Mouse (Mus musculus): Measurements from ENCODE around the gene Slc9a3r2. TPM values are rescaled to one million over a fixed set of nuclear protein-coding genes. Genes with fewer than 3 reads are reported as not detected.
"Not testable (repeated sequence)": the region's sequence is repeated elsewhere in the genome, so short reads cannot be mapped to it uniquely, and the experiment has no call there.

The Slc9a3r2 gene
- total RNA-seq, 1 experiment from 2014 or later, result 0.58 TPM

DNA sequence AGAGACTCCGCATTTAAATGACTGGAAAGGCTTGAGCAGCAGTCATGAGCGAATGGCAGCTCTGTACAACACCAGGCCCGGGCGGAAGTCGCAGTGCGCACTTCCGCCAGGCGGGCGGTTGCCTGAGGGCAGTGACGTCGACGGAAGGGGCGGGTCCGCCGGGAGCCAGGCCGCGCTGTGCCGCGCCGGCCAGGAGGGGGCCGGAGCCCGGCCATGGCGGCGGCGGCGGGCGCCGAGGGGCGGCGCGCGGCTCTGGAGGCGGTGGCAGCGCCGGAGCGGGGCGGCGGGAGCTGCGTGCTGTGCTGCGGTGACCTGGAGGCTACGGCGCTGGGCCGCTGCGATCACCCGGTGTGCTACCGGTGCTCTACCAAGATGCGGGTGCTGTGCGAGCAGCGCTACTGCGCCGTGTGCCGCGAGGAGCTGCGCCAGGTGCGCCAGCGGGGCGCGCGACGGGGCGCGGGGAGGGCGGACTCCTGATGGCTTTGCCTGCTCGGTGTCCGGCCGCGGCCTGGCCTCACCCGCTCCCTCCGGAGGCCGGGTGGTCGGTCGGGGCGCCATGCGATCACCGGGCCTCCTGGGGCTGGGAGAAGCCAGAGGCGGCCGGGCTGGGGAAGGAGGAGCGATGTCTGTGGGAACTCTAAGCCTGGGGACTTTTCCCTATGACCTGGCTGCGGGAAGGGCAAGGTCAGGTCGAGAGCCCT is 19.6 kb upstream of the Slc9a3r2 start, which contains the start of gene Zfp598:
Gene Zfp598, plus strand, starts transcription at position 143 of the 701 bp plus-strand sequence.
- ATAC-seq (ENCODE audit: extremely low read depth, insufficient number of reproducible peaks, low FRiP score, poor library complexity, severe bottlenecking), result peak; percentile 91

- ATAC-seq (ENCODE audit: extremely low read depth, insufficient number of reproducible peaks, low FRiP score, poor library complexity, severe bottlenecking), result not testable (repeated sequence)
Measured at GRCm38 (mm10) chr17:24669214-24669544, 19.1 kb upstream of the Slc9a3r2 start.

GRCm38 (mm10) chr17:24667416-24667815 is 17.3 kb upstream of the Slc9a3r2 start:
- peak; percentile 71 for ATAC-seq (ENCODE audit: extremely low read depth, insufficient number of reproducible peaks, low FRiP score, poor library complexity, severe bottlenecking)

GRCm38 (mm10) chr17:24667011-24667410 is 16.9 kb upstream of the Slc9a3r2 start:
- ATAC-seq (ENCODE audit: extremely low read depth, insufficient number of reproducible peaks, low FRiP score, poor library complexity, severe bottlenecking), result not testable (repeated sequence)

GRCm38 (mm10) chr17:24658017-24658758 is 8.1 kb upstream of the Slc9a3r2 start, which contains the start of gene Npw:
Npw (minus strand) TSS chr17:24658457.
- no peak for ATAC-seq (ENCODE audit: extremely low read depth, insufficient number of reproducible peaks, low FRiP score, poor library complexity, severe bottlenecking)

- ATAC-seq (ENCODE audit: extremely low read depth, insufficient number of reproducible peaks, low FRiP score, poor library complexity, severe bottlenecking), result no peak
Measured at GRCm38 (mm10) chr17:24654969-24655368, 4.8 kb upstream of the Slc9a3r2 start.

DNA sequence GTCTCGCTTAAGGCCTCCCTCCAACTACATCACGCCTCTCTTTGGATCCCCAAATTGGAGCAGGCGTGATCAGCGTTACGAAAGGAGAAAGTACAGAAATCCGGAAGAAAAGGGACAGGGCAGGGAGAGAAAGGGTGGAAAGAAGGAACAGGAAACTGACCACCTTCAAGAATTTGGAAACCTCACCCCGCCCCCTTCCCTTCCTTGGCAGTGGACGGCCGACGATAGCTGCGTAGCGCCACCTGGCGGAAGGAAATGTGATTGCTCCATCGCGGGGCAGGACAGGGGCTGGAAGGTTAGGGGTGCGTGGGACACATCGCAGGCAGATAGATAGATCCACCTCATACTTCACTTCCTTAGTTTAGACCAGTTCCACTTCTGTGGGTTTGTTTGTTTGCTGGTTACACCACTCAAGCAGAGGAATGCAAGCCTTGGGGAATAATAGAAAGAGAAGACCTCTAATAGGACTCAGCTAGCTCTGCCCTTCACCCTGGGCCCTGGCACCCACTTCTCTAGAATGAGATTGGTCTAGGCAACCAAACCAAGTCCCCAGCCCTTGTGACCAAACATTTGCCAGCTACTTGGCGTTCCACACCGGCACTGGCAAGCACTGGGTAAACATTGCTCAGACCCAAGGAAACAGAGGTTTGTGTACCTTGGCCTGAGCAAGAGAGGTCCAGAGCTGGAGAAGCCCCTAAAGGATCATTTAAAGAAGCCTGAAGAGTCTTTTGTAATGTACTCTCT is 4.0 kb upstream of the Slc9a3r2 start:
- peak; percentile 77 for ATAC-seq (ENCODE audit: extremely low read depth, insufficient number of reproducible peaks, low FRiP score, poor library complexity, severe bottlenecking)

DNA sequence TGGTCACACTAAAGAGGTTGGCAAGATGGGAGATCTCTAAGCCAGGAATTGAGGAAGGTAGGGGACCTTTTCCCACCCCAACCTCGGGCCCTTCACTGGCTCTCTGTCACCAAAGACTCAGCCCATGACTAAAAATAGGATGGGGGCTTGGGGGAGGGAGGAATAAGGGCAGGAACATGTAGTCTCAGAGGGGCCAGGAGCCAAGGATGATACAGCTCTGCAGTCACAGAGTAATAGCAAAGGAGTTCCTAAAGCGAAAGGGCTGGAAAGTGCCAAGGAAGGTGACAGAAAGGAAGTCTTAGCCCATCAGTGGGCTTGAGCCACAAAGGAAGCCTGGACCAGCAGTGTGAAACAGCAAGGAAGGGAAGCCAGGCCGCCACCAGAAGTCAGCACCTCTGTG is 1.7 kb upstream of the Slc9a3r2 start:
- ATAC-seq (ENCODE audit: extremely low read depth, insufficient number of reproducible peaks, low FRiP score, poor library complexity, severe bottlenecking), result no peak

DNA sequence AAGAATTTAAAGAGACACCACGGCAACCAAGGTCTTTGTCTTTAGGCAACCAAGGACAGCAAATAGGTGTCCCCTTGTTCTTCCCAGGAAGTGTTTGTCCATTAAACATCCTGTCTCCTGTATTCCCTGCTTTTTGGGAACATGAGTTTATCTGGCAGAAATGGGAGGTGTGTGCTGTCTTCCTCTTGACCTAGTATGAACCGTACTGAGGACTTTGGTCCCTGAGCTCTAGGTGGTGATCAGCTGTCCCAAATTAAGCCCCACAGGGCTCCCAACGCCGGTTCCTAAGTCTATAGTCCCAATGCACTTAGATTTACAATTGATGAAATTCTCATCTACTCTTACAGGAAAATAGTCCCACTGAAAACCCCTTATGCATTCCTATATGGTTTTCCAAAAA is 639 bp upstream of the Slc9a3r2 start:
- ATAC-seq (ENCODE audit: extremely low read depth, insufficient number of reproducible peaks, low FRiP score, poor library complexity, severe bottlenecking), result no peak

- peak; percentile 7; the same call in 1 of the 2 replicates for ATAC-seq (ENCODE audit: extremely low read depth, insufficient number of reproducible peaks, low FRiP score, poor library complexity, severe bottlenecking)
Measured at GRCm38 (mm10) chr17:24649581-24650069, 502 bp downstream of the Slc9a3r2 start.

GRCm38 (mm10) chr17:24648731-24649377 is 1.3 kb downstream of the Slc9a3r2 start:
- no peak for ATAC-seq (ENCODE audit: extremely low read depth, insufficient number of reproducible peaks, low FRiP score, poor library complexity, severe bottlenecking)

GRCm38 (mm10) chr17:24647493-24647892 is 2.6 kb downstream of the Slc9a3r2 start:
- no peak for ATAC-seq (ENCODE audit: extremely low read depth, insufficient number of reproducible peaks, low FRiP score, poor library complexity, severe bottlenecking)

DNA sequence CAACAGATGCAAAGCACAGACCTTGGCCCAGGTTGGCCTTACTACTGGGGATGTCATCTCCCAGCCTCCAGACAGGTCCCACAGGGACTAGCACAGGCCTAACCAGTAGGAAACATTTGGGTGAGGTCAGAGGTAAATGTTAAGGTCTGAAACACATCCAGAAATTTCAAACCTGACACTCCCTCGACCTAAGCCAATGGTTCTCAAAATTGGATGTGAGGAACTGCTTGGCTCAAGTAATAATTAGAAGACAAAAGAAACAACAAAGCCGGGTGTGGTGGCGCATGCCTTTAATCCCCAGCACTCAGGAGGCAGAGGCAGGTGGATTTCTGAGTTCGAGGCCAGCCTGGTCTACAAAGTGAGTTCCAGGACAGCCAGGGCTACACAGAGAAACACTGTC is 3.7 kb downstream of the Slc9a3r2 start:
- ATAC-seq (ENCODE audit: extremely low read depth, insufficient number of reproducible peaks, low FRiP score, poor library complexity, severe bottlenecking), result no peak

DNA sequence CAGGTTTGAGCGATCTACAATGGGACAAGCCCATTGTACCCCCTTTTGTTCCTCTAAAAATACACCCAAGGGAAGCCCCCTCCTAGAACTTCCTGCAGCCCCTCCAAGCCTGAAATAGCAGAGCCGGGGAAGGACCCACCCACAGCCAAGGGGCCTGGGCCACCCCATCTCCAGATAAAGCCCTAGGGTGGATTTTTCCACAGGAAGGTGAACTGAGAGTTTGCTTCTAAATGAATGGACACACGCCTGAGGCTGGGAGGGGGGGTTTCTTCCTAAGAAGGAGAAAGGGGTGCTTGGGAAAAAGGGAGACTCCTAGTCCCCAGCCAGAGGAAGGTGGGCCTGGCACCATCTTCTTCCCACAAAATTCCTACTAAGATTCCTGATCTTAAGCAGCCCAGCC is 4.2 kb downstream of the Slc9a3r2 start:
- ATAC-seq (ENCODE audit: extremely low read depth, insufficient number of reproducible peaks, low FRiP score, poor library complexity, severe bottlenecking), result no peak

GRCm38 (mm10) chr17:24644875-24645721 is 5.0 kb downstream of the Slc9a3r2 start:
- no peak for ATAC-seq (ENCODE audit: extremely low read depth, insufficient number of reproducible peaks, low FRiP score, poor library complexity, severe bottlenecking)

DNA sequence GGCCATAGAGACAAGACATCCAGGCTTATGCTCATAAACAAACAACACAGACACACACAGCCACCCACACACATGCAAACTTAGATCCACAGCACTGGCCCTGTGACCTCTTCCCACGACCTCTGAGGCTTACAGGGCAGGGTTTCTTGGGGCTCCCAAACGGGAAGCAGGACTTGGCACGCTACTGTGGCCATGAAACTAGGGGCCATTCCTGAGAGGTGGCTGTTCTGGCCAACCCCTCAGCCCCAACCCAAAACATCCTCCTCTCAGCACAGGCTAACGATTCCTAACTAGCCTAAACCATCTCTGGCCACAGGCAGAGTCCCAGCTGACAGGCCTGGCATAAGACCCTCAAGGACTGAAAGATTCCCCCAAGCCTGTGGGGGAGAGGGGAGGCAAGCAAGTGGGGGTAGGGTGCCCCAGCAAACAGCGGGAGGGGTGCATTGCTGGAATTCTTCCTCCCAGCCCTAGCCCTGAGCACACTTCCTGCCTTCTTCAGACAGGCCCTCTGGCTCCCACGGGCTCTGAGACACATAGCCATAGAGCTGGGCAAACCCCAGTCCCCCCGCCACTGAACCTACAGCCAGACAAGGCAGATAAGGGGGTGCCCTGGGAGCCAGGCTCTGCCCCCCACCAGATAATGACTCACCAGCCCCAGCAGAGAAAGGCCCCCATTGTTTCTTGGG is 6.0 kb downstream of the Slc9a3r2 start:
- no peak for ATAC-seq (ENCODE audit: extremely low read depth, insufficient number of reproducible peaks, low FRiP score, poor library complexity, severe bottlenecking)

DNA sequence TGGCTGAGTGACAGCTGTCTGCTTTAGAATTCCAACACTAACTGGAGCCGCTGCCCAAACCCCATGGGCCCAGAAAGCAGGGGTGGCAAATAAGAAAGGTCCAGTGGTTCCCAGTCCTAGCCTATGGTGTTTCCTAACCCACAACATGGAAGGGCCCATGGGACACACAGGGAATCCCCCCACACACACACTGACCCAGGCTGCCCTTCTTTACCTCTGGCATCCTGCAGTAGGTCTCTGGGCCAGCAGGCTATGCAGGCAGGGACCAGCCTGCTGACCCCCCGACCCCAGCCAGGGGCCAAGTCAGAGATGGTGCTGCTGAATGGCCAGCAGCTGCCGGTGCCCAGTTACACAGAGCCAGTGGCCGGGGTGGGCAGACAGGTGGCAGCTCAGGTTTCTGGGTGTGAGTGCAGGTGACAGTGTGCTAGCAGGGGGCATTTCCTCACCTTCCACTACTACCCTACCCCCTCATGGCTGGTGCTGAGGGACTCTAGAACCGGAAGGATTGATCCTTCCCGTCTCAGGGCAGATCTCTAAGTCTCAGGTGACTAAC is 7.3 kb downstream of the Slc9a3r2 start:
- ATAC-seq (ENCODE audit: extremely low read depth, insufficient number of reproducible peaks, low FRiP score, poor library complexity, severe bottlenecking), result no peak

Data from neutrophil, adult 5-6 weeks (primary cell).